Mouse (Mus musculus): ENCODE measurements around the gene Katnal1.

Gene Katnal1

GRCm38 (mm10) chr5:148927717-148928223 is 1.4 kb downstream of the Katnal1 start:
- no peak for DNase-seq (ENCODE audit: extremely low read depth, low read depth, low spot score)

GRCm38 (mm10) chr5:148924586-148924985 is 4.5 kb downstream of the Katnal1 start:
- DNase-seq (ENCODE audit: extremely low read depth, low read depth, low spot score), result no peak

GRCm38 (mm10) chr5:148924051-148924450 is 5.1 kb downstream of the Katnal1 start:
- no peak for DNase-seq (ENCODE audit: extremely low read depth, low read depth, low spot score)

- no peak for DNase-seq (ENCODE audit: extremely low read depth, low read depth, low spot score)
Measured at GRCm38 (mm10) chr5:148923408-148923807, 5.7 kb downstream of the Katnal1 start.

GRCm38 (mm10) chr5:148922773-148923172 is 6.3 kb downstream of the Katnal1 start:
- no peak for DNase-seq (ENCODE audit: extremely low read depth, low read depth, low spot score)

- no peak for DNase-seq (ENCODE audit: extremely low read depth, low read depth, low spot score)
Measured at GRCm38 (mm10) chr5:148918049-148918448, 11.1 kb downstream of the Katnal1 start.

GRCm38 (mm10) chr5:148916775-148917174 is 12.3 kb downstream of the Katnal1 start:
- DNase-seq (ENCODE audit: extremely low read depth, low read depth, low spot score), result peak; percentile 39

GRCm38 (mm10) chr5:148912262-148912661 is 16.9 kb downstream of the Katnal1 start:
- DNase-seq (ENCODE audit: extremely low read depth, low read depth, low spot score), result no peak

- DNase-seq (ENCODE audit: extremely low read depth, low read depth, low spot score), result no peak
Measured at GRCm38 (mm10) chr5:148910066-148910465, 19.1 kb downstream of the Katnal1 start.

- peak; percentile 46 for DNase-seq (ENCODE audit: extremely low read depth, low read depth, low spot score)
Measured at GRCm38 (mm10) chr5:148909402-148909801, 19.7 kb downstream of the Katnal1 start.

- no peak for DNase-seq (ENCODE audit: extremely low read depth, low read depth, low spot score)
Measured at GRCm38 (mm10) chr5:148909057-148909395, 20.1 kb downstream of the Katnal1 start.

- no peak for DNase-seq (ENCODE audit: extremely low read depth, low read depth, low spot score)
Measured at GRCm38 (mm10) chr5:148908191-148909056, 20.7 kb downstream of the Katnal1 start.

GRCm38 (mm10) chr5:148906305-148906704 is 22.8 kb downstream of the Katnal1 start:
- no peak for DNase-seq (ENCODE audit: extremely low read depth, low read depth, low spot score)

- no peak for DNase-seq (ENCODE audit: extremely low read depth, low read depth, low spot score)
Measured at GRCm38 (mm10) chr5:148904846-148905245, 24.3 kb downstream of the Katnal1 start.

GRCm38 (mm10) chr5:148899361-148899760 is 29.8 kb downstream of the Katnal1 start:
- no peak for DNase-seq (ENCODE audit: extremely low read depth, low read depth, low spot score)

- DNase-seq (ENCODE audit: extremely low read depth, low read depth, low spot score), result no peak
Measured at GRCm38 (mm10) chr5:148897941-148898417, 31.1 kb downstream of the Katnal1 start.

GRCm38 (mm10) chr5:148897069-148897702 is 31.9 kb downstream of the Katnal1 start:
- DNase-seq (ENCODE audit: extremely low read depth, low read depth, low spot score), result no peak

GRCm38 (mm10) chr5:148896515-148896914 is 32.6 kb downstream of the Katnal1 start:
- DNase-seq (ENCODE audit: extremely low read depth, low read depth, low spot score), result no peak

- no peak for DNase-seq (ENCODE audit: extremely low read depth, low read depth, low spot score)
Measured at GRCm38 (mm10) chr5:148895833-148896232, 33.3 kb downstream of the Katnal1 start.

- DNase-seq (ENCODE audit: extremely low read depth, low read depth, low spot score), result no peak
Measured at GRCm38 (mm10) chr5:148895034-148895433, 34.1 kb downstream of the Katnal1 start.

GRCm38 (mm10) chr5:148890237-148890636 is 38.9 kb downstream of the Katnal1 start:
- no peak for DNase-seq (ENCODE audit: extremely low read depth, low read depth, low spot score)

- no peak for DNase-seq (ENCODE audit: extremely low read depth, low read depth, low spot score)
Measured at GRCm38 (mm10) chr5:148888032-148888431, 41.1 kb downstream of the Katnal1 start.

Measured in fat pad, adult 2 months (tissue).